8 mouse cellular contexts compared by ENCODE assay signal in genomic region chr5:45925879-45926410, GRCm38 (mm10).
DNase-seq lines count a peak whose midpoint lies in the region; ATAC-seq and TF ChIP-seq lines count a peak whose summit lies in the region.

No protein-coding gene starts in this region.

- H3K4me2 ChIP-seq in liver, embryonic 11.5 days: no peak overlapping the region
- no peak overlapping the region for H3K4me2 ChIP-seq in intestine, embryonic 14.5 days (ENCODE audit: low read length)

- H3K4me3 ChIP-seq in liver, adult 2 months (ENCODE audit: insufficient read depth, low read depth, low read length): no peak overlapping the region
- H3K4me3 ChIP-seq in liver, embryonic 11.5 days (ENCODE audit: low read depth, low read length): no peak overlapping the region
- H3K4me3 ChIP-seq in MEL (ENCODE audit: control insufficient read depth in 1 of 2, insufficient read depth in 1 of 2, low read depth in 2 of 2, low read length in 2 of 2): no peak overlapping the region
- no peak overlapping the region for H3K4me3 ChIP-seq in intestine, embryonic 14.5 days (ENCODE audit: low read depth, low read length)
- H3K4me3 ChIP-seq in layer of hippocampus, adult 2 months: no peak overlapping the region

- no peak overlapping the region for H3K27ac ChIP-seq in liver, adult 2 months (replicated peaks; ENCODE audit: insufficient read depth, low read depth, low read length)
- H3K27ac ChIP-seq in liver, embryonic 11.5 days (ENCODE audit: low read depth, low read length): no peak overlapping the region
- H3K27ac ChIP-seq in MEL (ENCODE audit: control insufficient read depth, low read depth, low read length): no peak overlapping the region
- 0 out of 2 replicates have a peak overlapping the region, but pooled peaks have one; percentile 33 for H3K27ac ChIP-seq in intestine, embryonic 14.5 days (ENCODE audit: low read depth)
- no peak overlapping the region for H3K27ac ChIP-seq in layer of hippocampus, adult 2 months

- no peak for ATAC-seq in liver, embryonic 11.5 days (replicated peaks; ENCODE audit: low FRiP score)
- no peak for ATAC-seq in intestine, embryonic 14.5 days (replicated peaks; ENCODE audit: low FRiP score, low TSS enrichment, low read depth)
- ATAC-seq in megakaryocyte-erythroid progenitor cell, adult 5-6 weeks (replicated peaks; ENCODE audit: low FRiP score, low TSS enrichment, poor library complexity, severe bottlenecking): peak; percentile 38; the same call in 1 of the 2 replicates

- no peaks in the 10 kb centered on the region for H3K4me1 ChIP-seq in liver, adult 2 months (ENCODE audit: control insufficient read depth, insufficient read depth, low read length)
- no peaks in the 10 kb centered on the region for H3K4me1 ChIP-seq in liver, embryonic 11.5 days (replicated peaks; ENCODE audit: control insufficient read depth, insufficient read depth, low read length)
- H3K4me1 ChIP-seq in MEL (ENCODE audit: control insufficient read depth in 1 of 2, insufficient read depth in 2 of 2, low read length in 2 of 2): no peaks in the 10 kb centered on the region; a peak in 1 of 4 replicates
- peaks cover 5% of the 10 kb centered on the region for H3K4me1 ChIP-seq in intestine, embryonic 14.5 days (replicated peaks; ENCODE audit: control insufficient read depth, insufficient read depth, low read length)

- H3K27me3 ChIP-seq in liver, adult 2 months (ENCODE audit: control insufficient read depth, insufficient read depth, low read length): no peaks in the 10 kb centered on the region
- no peaks in the 10 kb centered on the region for H3K27me3 ChIP-seq in liver, embryonic 11.5 days (replicated peaks; ENCODE audit: control insufficient read depth, insufficient read depth, low read length)
- H3K27me3 ChIP-seq in MEL (ENCODE audit: control insufficient read depth in 1 of 2, insufficient read depth in 2 of 2, low read length in 2 of 2): peaks cover 0 to 3% of the 10 kb centered on the region in 2 experiments; a peak in 2 of 4 replicates
- H3K27me3 ChIP-seq in intestine, embryonic 14.5 days (replicated peaks; ENCODE audit: control insufficient read depth, insufficient read depth, low read length): no peaks in the 10 kb centered on the region

- DNase-seq in liver, adult 2 months (ENCODE audit: extremely low read depth, low read depth, low spot score): peak; percentile 27
- no peak for DNase-seq in liver, embryonic 11.5 days (ENCODE audit: low spot score)
- peak; percentile 34 for DNase-seq in MEL (ENCODE audit: low read depth, low spot score)
- no peak for DNase-seq in intestine, embryonic 14.5 days (ENCODE audit: low spot score)
- no peak for DNase-seq in ovary, postnatal 10 days (ENCODE audit: low spot score)
- no peak for DNase-seq in adrenal gland, postnatal 4 days (ENCODE audit: low spot score in 2 of 2)
- DNase-seq in layer of hippocampus, adult 2 months (ENCODE audit: low spot score in 2 of 2): no peak

- H3K79me2 ChIP-seq in liver, adult 2 months (ENCODE audit: control insufficient read depth, insufficient read depth, low read length): no peaks in the 10 kb centered on the region
- H3K79me2 ChIP-seq in MEL (ENCODE audit: control insufficient read depth, insufficient read depth, low read length, poor library complexity): no peaks in the 10 kb centered on the region

- TF ChIP-seq EP300 in MEL (IDR thresholded peaks at IDR 0.05; ENCODE audit: low read depth in 1 of 2, low read length in 2 of 2): peak in 1 of 2 experiments; percentile 42; a peak in 1 of 4 replicates

- no peak overlapping the region for H3K9ac ChIP-seq in liver, adult 2 months (ENCODE audit: low read depth, low read length)
- H3K9ac ChIP-seq in liver, embryonic 11.5 days (ENCODE audit: low read depth, low read length): no peak overlapping the region
- H3K9ac ChIP-seq in MEL (ENCODE audit: control insufficient read depth, low read depth, low read length, poor library complexity, severe bottlenecking): no peak overlapping the region
- H3K9ac ChIP-seq in intestine, embryonic 14.5 days (ENCODE audit: low read length): no peak overlapping the region

- 53% methylated on average over 9 of the region's 9 CpGs for WGBS in liver, adult 2 months
- 45% methylated on average over 9 of the region's 9 CpGs for WGBS in liver, embryonic 11.5 days
- 50% methylated on average over 9 of the region's 9 CpGs for WGBS in intestine, embryonic 14.5 days

- H3K36me3 ChIP-seq in liver, adult 2 months (ENCODE audit: control insufficient read depth, insufficient read depth, low read length): no peaks in the 10 kb centered on the region
- no peaks in the 10 kb centered on the region for H3K36me3 ChIP-seq in liver, embryonic 11.5 days (ENCODE audit: control insufficient read depth, insufficient read depth, low read length)
- H3K36me3 ChIP-seq in MEL (ENCODE audit: control insufficient read depth in 1 of 2, insufficient read depth in 2 of 2, low read length in 2 of 2): no peaks in the 10 kb centered on the region; a peak in 1 of 4 replicates
- H3K36me3 ChIP-seq in intestine, embryonic 14.5 days (ENCODE audit: control insufficient read depth, insufficient read depth, low read length): no peaks in the 10 kb centered on the region

- no peaks in the 10 kb centered on the region for H3K9me3 ChIP-seq in liver, embryonic 11.5 days (ENCODE audit: control insufficient read depth, low read length)
- H3K9me3 ChIP-seq in MEL (replicated peaks; ENCODE audit: insufficient read depth, low read length): no peaks in the 10 kb centered on the region
- no peaks in the 10 kb centered on the region for H3K9me3 ChIP-seq in intestine, embryonic 14.5 days (ENCODE audit: control insufficient read depth, low read length)

- TF ChIP-seq RAD21 in MEL (IDR thresholded peaks at IDR 0.05; ENCODE audit: low read depth, low read length): no peak

- no peak for TF ChIP-seq POLR2A in liver, adult 2 months (IDR thresholded peaks at IDR 0.05; ENCODE audit: extremely low read depth, insufficient read depth, low read length)
- TF ChIP-seq POLR2A in MEL (IDR thresholded peaks at IDR 0.05; ENCODE audit: control insufficient read depth in 1 of 2, insufficient read depth in 1 of 2, low read depth in 1 of 2, low read length in 2 of 2, poor library complexity in 1 of 2): no peak

- TF ChIP-seq CTCF in liver, adult 2 months (IDR thresholded peaks at IDR 0.05; ENCODE audit: low read depth, low read length): no peak
- no peak for TF ChIP-seq CTCF in MEL (IDR thresholded peaks at IDR 0.05 in 2 of 3, conservative IDR thresholded peaks at IDR 0.05 in 1 of 3; ENCODE audit: control insufficient read depth in 1 of 3, insufficient read depth in 1 of 3, low read depth in 2 of 3, low read length in 3 of 3, poor library complexity in 1 of 3, severe bottlenecking in 1 of 3)
- no peak for TF ChIP-seq CTCF in layer of hippocampus, adult 2 months (conservative IDR thresholded peaks at IDR 0.05)

TF ChIP-seq in MEL, 35 proteins besides CTCF, POLR2A, EP300 and RAD21:
- TF ChIP-seq GATA1 (IDR thresholded peaks at IDR 0.05; ENCODE audit: low read depth, low read length): 0 out of 2 replicates have a peak, but pooled peaks have one; percentile 23
- 0 out of 2 replicates have a peak, but pooled peaks have one; percentile 4 for TF ChIP-seq TAL1 (IDR thresholded peaks at IDR 0.05; ENCODE audit: low read length)
- TF ChIP-seq ETS1 (IDR thresholded peaks at IDR 0.05; ENCODE audit: low read depth, low read length): no peak
- peak; percentile 83 for TF ChIP-seq RCOR1 (IDR thresholded peaks at IDR 0.05; ENCODE audit: low read depth, low read length)
- TF ChIP-seq MAZ (IDR thresholded peaks at IDR 0.05; ENCODE audit: low read depth, low read length): no peak
- peak; percentile 26; the same call in 1 of the 2 replicates for TF ChIP-seq TCF12 (IDR thresholded peaks at IDR 0.05; ENCODE audit: low read depth, low read length)
- TF ChIP-seq SMC3 (IDR thresholded peaks at IDR 0.05; ENCODE audit: low read depth, low read length): no peak

Comparison
In these comparisons a context has a peak if more than half of its experiments do, and no peak if none do; other contexts are left out.
1. DNase-seq: peak in liver, adult 2 months (single experiment) and MEL (single experiment); none in liver, embryonic 11.5 days (single experiment), intestine, embryonic 14.5 days (single experiment), ovary, postnatal 10 days (single experiment), adrenal gland, postnatal 4 days (0 of 2) and layer of hippocampus, adult 2 months (0 of 2).